Mouse (Mus musculus): ENCODE measurements around the gene Arfip2.

- TF ChIP-seq CTCF (IDR thresholded peaks at IDR 0.05; ENCODE audit: extremely low read depth, insufficient read length, insufficient replicate concordance, low read depth, low read length) (peak; percentile 72; the same call in 1 of the 2 replicates), POLR2A (IDR thresholded peaks at IDR 0.05; ENCODE audit: low read depth, low read length) (no peak)
Measured at GRCm38 (mm10) chr7:105602860-105603623, 37.2 kb downstream of the Arfip2 start.
